In genomic region chr8:9545665-9546064, GRCm38 (mm10) we compare ENCODE assay signal across 27 mouse cellular contexts.
"Had no signal": no experiment of that assay in that cellular context is flagged by ENCODE, and none has a peak within 500 bp of the region (broad histone marks: within the 10 kb centered on the region; RNA-seq: fewer than 3 reads in every experiment).

No protein-coding gene starts in this region.

- H3K27me3 ChIP-seq: heart, embryonic 12.5 days; hindbrain, embryonic 12.5 days; intestine, embryonic 15.5 days; limb, embryonic 13.5 days; liver, embryonic 13.5 days; liver, embryonic 15.5 days had no signal

- H3K4me1 ChIP-seq: heart, embryonic 10.5 days; heart, embryonic 12.5 days; hindbrain, embryonic 10.5 days; intestine, embryonic 15.5 days; liver, embryonic 13.5 days; liver, embryonic 15.5 days had no signal

- ATAC-seq: hindbrain, embryonic 16.5 days; inflammation-experienced regulatory T-cells, adult 6 months; intestine, embryonic 15.5 days; intestine, postnatal 0 days; liver, postnatal 0 days had no signal

- H3K9me3 ChIP-seq: heart, embryonic 10.5 days; heart, embryonic 12.5 days; hindbrain, embryonic 10.5 days; hindbrain, embryonic 12.5 days; intestine, embryonic 15.5 days; limb, embryonic 13.5 days; liver, embryonic 13.5 days; liver, embryonic 15.5 days had no signal

- H3K36me3 ChIP-seq: heart, embryonic 10.5 days; heart, embryonic 12.5 days; hindbrain, embryonic 10.5 days; hindbrain, embryonic 12.5 days; intestine, embryonic 15.5 days; limb, embryonic 13.5 days; liver, embryonic 13.5 days; liver, embryonic 15.5 days had no signal

- H3K4me3 ChIP-seq: gastrocnemius, adult 2 months; heart, embryonic 10.5 days; heart, embryonic 12.5 days; hindbrain, embryonic 10.5 days; hindbrain, embryonic 12.5 days; intestine, embryonic 15.5 days; left cerebral cortex, adult 2 months; limb, embryonic 13.5 days; liver, embryonic 13.5 days; liver, embryonic 15.5 days had no signal

- H3K4me2 ChIP-seq: heart, embryonic 12.5 days; hindbrain, embryonic 12.5 days; hindbrain, embryonic 14.5 days; intestine, embryonic 15.5 days; limb, embryonic 13.5 days; liver, embryonic 11.5 days; liver, embryonic 13.5 days; liver, embryonic 15.5 days had no signal

- H3K27ac ChIP-seq: gastrocnemius, adult 2 months; heart, embryonic 10.5 days; hindbrain, embryonic 10.5 days; hindbrain, embryonic 14.5 days; intestine, embryonic 15.5 days; limb, embryonic 13.5 days; liver, embryonic 13.5 days; liver, embryonic 15.5 days had no signal

- H3K9ac ChIP-seq: heart, embryonic 12.5 days; hindbrain, embryonic 12.5 days; hindbrain, embryonic 14.5 days; intestine, embryonic 15.5 days; limb, embryonic 13.5 days; liver, embryonic 13.5 days; liver, embryonic 15.5 days; liver, postnatal 0 days had no signal

- DNase-seq: gastrocnemius, adult 2 months; gastrocnemius, postnatal 10 days; gastrocnemius, postnatal 25 days; heart, adult 18-20 months; heart, postnatal 10 days; heart, postnatal 4 days; kidney, adult 18-20 months; kidney, adult 8-10 months; kidney, postnatal 25 days; kidney, postnatal 4 days; layer of hippocampus, adult 9-11 months; liver; liver, embryonic 13.5 days; liver, postnatal 0 days had no signal
